Mouse (Mus musculus) embryo, embryonic 11 days (tissue): ENCODE data around the gene Rnd1.

Experiments used
- DNase-seq: peaks from one replicate; pipeline ENCODE4 v3.0.0-alpha.2; 2015

Rnd1 gene

GRCm38 (mm10) chr15:98676471-98676870, 790 bp downstream of the Rnd1 start:
- peak; percentile 25 for DNase-seq

- DNase-seq, result peak; percentile 30
These were observed 1.5 kb downstream of the Rnd1 start for GRCm38 (mm10) chr15:98675634-98676250.

- DNase-seq, result no peak
These were observed 2.2 kb downstream of the Rnd1 start for GRCm38 (mm10) chr15:98674994-98675545.

GRCm38 (mm10) chr15:98674284-98674993, 2.8 kb downstream of the Rnd1 start:
- DNase-seq, result peak; percentile 69

GRCm38 (mm10) chr15:98673732-98674131, 3.5 kb downstream of the Rnd1 start:
- no peak for DNase-seq

- no peak for DNase-seq
These were observed 4.7 kb downstream of the Rnd1 start for GRCm38 (mm10) chr15:98672592-98672991.

- peak; percentile 45 for DNase-seq
These were observed 13.0 kb downstream of the Rnd1 start for GRCm38 (mm10) chr15:98664042-98664907.

GRCm38 (mm10) chr15:98662567-98663545, 14.4 kb downstream of the Rnd1 start, which contains the start of gene Ddx23:
Gene Ddx23, minus strand, starts transcription at chr15:98662894.
- DNase-seq, result peak; percentile 98

GRCm38 (mm10) chr15:98662198-98662566, 15.1 kb downstream of the Rnd1 start:
- DNase-seq, result peak; percentile 53

- no peak for DNase-seq
These were observed 20.1 kb downstream of the Rnd1 start for GRCm38 (mm10) chr15:98656982-98657751.

GRCm38 (mm10) chr15:98652174-98652573, 25.1 kb downstream of the Rnd1 start:
- no peak for DNase-seq

GRCm38 (mm10) chr15:98651431-98651830, 25.8 kb downstream of the Rnd1 start:
- no peak for DNase-seq

- DNase-seq, result no peak
These were observed 29.2 kb downstream of the Rnd1 start for GRCm38 (mm10) chr15:98648071-98648470.

GRCm38 (mm10) chr15:98647308-98647707, 30.0 kb downstream of the Rnd1 start:
- no peak for DNase-seq

- DNase-seq, result no peak
These were observed 30.5 kb downstream of the Rnd1 start for GRCm38 (mm10) chr15:98646737-98647136.

GRCm38 (mm10) chr15:98645057-98646026, 31.9 kb downstream of the Rnd1 start:
- no peak for DNase-seq

GRCm38 (mm10) chr15:98644406-98644805, 32.9 kb downstream of the Rnd1 start:
- DNase-seq, result no peak

GRCm38 (mm10) chr15:98640157-98640556, 37.1 kb downstream of the Rnd1 start:
- DNase-seq, result peak; percentile 21

GRCm38 (mm10) chr15:98637155-98637554, 40.1 kb downstream of the Rnd1 start:
- no peak for DNase-seq

GRCm38 (mm10) chr15:98636517-98636916, 40.7 kb downstream of the Rnd1 start:
- no peak for DNase-seq
